ENCODE assay signal across 10 mouse cellular contexts in the genomic region with DNA sequence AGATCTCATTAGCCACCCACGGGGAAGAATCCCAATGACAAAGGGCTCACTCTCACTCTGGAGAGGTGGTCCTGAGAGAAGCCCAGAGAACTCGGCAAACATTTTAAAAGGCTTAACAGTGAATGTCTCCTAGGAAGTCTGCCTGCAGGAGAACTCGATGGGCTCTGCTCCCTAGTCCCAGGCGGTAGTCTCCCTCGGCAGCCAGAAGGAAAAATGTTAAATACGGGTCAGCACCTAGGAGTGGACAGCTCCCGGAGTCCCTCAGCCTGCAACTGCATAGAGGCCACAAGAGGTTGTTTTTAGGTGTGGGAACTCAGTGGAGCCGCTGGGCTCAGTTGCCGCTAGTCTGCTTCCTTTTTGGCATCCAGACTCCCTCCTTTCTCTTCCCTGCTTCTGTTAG. TPM values are rescaled to one million over a fixed set of nuclear protein-coding genes. Genes with fewer than 3 reads are reported as not detected.
DNase-seq lines count a peak whose midpoint lies in the region; ATAC-seq and TF ChIP-seq lines count a peak whose summit lies in the region.
"Had no signal": no experiment of that assay in that cellular context is flagged by ENCODE, and none has a peak within 500 bp of the region (broad histone marks: within the 10 kb centered on the region; RNA-seq: fewer than 3 reads in every experiment).

No protein-coding gene starts in this region.

- intact Hi-C loops in gastrocnemius, postnatal 14 days (cut with DNase I; ENCODE audit: low total_unique reads) = no loop called here

- H3K36me3 ChIP-seq in embryonic facial prominence, embryonic 14.5 days (ENCODE audit: control insufficient read depth, insufficient read depth, low read length) = no peaks in the 10 kb centered on the region
- H3K36me3 ChIP-seq: heart, embryonic 15.5 days had no signal

- peak; percentile 23 for TF ChIP-seq CTCF in layer of hippocampus, adult 2 months (conservative IDR thresholded peaks at IDR 0.05)

- H3K4me3 ChIP-seq in layer of hippocampus, adult 2 months = peak overlapping the region; percentile 15; the same call in 1 of the 2 replicates
- H3K4me3 ChIP-seq in embryonic facial prominence, embryonic 14.5 days (ENCODE audit: low read depth, low read length) = no peak overlapping the region
- H3K4me3 ChIP-seq: heart, embryonic 15.5 days had no signal

- H3K27ac ChIP-seq in layer of hippocampus, adult 2 months = peak overlapping the region; percentile 84
- H3K27ac ChIP-seq in embryonic facial prominence, embryonic 14.5 days (replicated peaks; ENCODE audit: low read depth, low read length) = no peak overlapping the region
- H3K27ac ChIP-seq: heart, embryonic 15.5 days had no signal

- peaks cover 100% of the 10 kb centered on the region for H3K27me3 ChIP-seq in embryonic facial prominence, embryonic 14.5 days (replicated peaks; ENCODE audit: control insufficient read depth, insufficient read depth, low read length)

- no peak for DNase-seq in layer of hippocampus, adult 2 months (ENCODE audit: low spot score in 2 of 2)
- DNase-seq in layer of hippocampus, postnatal 25 days (ENCODE audit: extremely low spot score in 1 of 2, low spot score in 1 of 2) = no peak
- peak; percentile 54 for DNase-seq in adipocyte (ENCODE audit: low spot score)
- peak; percentile 48 for DNase-seq in embryonic facial prominence, embryonic 14.5 days (ENCODE audit: low spot score)
- DNase-seq in yolk sac, embryonic 10.5 days (ENCODE audit: low spot score) = no peak
- no peak for DNase-seq in gastrocnemius, postnatal 14 days
- no peak for DNase-seq in T-cell, adult 2 months (ENCODE audit: low spot score)

- no peaks in the 10 kb centered on the region for H3K9me3 ChIP-seq in embryonic facial prominence, embryonic 14.5 days (ENCODE audit: control insufficient read depth, low read length)
- H3K9me3 ChIP-seq: heart, embryonic 15.5 days had no signal

- ATAC-seq in embryonic facial prominence, embryonic 14.5 days (ENCODE audit: low read depth) = no peak
- peak; percentile 60; the same call in 1 of the 2 replicates for ATAC-seq in megakaryocyte-erythroid progenitor cell, adult 5-6 weeks (replicated peaks; ENCODE audit: low FRiP score, low TSS enrichment, poor library complexity, severe bottlenecking)

- H3K4me2 ChIP-seq in embryonic facial prominence, embryonic 14.5 days (ENCODE audit: low read depth, low read length) = no peak overlapping the region
- H3K4me2 ChIP-seq: heart, embryonic 15.5 days had no signal

- H3K9ac ChIP-seq in embryonic facial prominence, embryonic 14.5 days (ENCODE audit: low read depth, low read length) = no peak overlapping the region
- H3K9ac ChIP-seq: heart, embryonic 15.5 days had no signal

- H3K4me1 ChIP-seq in embryonic facial prominence, embryonic 14.5 days (ENCODE audit: control insufficient read depth, insufficient read depth, low read length) = peaks cover 18% of the 10 kb centered on the region; the same call in 1 of the 2 replicates

- 3% methylated on average over 9 of the region's 9 CpGs for WGBS in embryonic facial prominence, embryonic 14.5 days

RNA-seq across cellular contexts. Expression of a gene that starts 5.5 kb away (rescaled TPM):
- 100 to 1,000 TPM; 163 to 165 TPM for total RNA-seq in layer of hippocampus, adult 2 months (2021)
- total RNA-seq in layer of hippocampus, postnatal 25 days (2021) = 100 to 1,000 TPM; 139 to 148 TPM
- 0.10 TPM in 1 of 2 replicates, not detected in the other for polyA plus RNA-seq in embryonic facial prominence, embryonic 14.5 days (2014; fragmentation: Nextera tagmentation; extraction: Ambion mirVana)
- not detected in 2 replicates for total RNA-seq in megakaryocyte-erythroid progenitor cell, adult 5-6 weeks (2014; fragmentation: Nextera tagmentation)
- not detected in 2 replicates for total RNA-seq in megakaryocyte-erythroid progenitor cell, adult 5-6 weeks (2017)
- total RNA-seq in gastrocnemius, postnatal 14 days (2021) = not detected
- polyA plus RNA-seq: heart, embryonic 15.5 days; stomach, embryonic 16.5 days had no signal

RNA-seq across cellular contexts. Expression of a gene that starts 24.3 kb away (rescaled TPM):
- 10 to 100 TPM; 55.9 to 56.2 TPM for total RNA-seq in layer of hippocampus, adult 2 months (2021)
- 10 to 100 TPM; 45.4 to 49.9 TPM for total RNA-seq in layer of hippocampus, postnatal 25 days (2021)
- 4.1 and 5.1 TPM in 2 replicates for polyA plus RNA-seq in embryonic facial prominence, embryonic 14.5 days (2014; fragmentation: Nextera tagmentation; extraction: Ambion mirVana)
- total RNA-seq in megakaryocyte-erythroid progenitor cell, adult 5-6 weeks (2014; fragmentation: Nextera tagmentation) = not detected in 2 replicates
- total RNA-seq in megakaryocyte-erythroid progenitor cell, adult 5-6 weeks (2017) = not detected in 2 replicates
- under 1 TPM; 0.20 to 0.29 TPM for total RNA-seq in gastrocnemius, postnatal 14 days (2021)

RNA-seq across cellular contexts. Expression of a gene that starts 34.2 kb away (rescaled TPM):
- 10 to 100 TPM; 32.9 to 35.5 TPM for total RNA-seq in layer of hippocampus, adult 2 months (2021)
- 10 to 100 TPM; 31.5 to 34.3 TPM for total RNA-seq in layer of hippocampus, postnatal 25 days (2021)
- 31.0 and 32.8 TPM in 2 replicates for polyA plus RNA-seq in embryonic facial prominence, embryonic 14.5 days (2014; fragmentation: Nextera tagmentation; extraction: Ambion mirVana)
- 11.9 and 28.5 TPM in 2 replicates for total RNA-seq in megakaryocyte-erythroid progenitor cell, adult 5-6 weeks (2014; fragmentation: Nextera tagmentation)
- total RNA-seq in megakaryocyte-erythroid progenitor cell, adult 5-6 weeks (2017) = 10.6 and 18.2 TPM in 2 replicates
- total RNA-seq in gastrocnemius, postnatal 14 days (2021) = 1 to 10 TPM; 7.3 to 9.4 TPM

RNA-seq across cellular contexts. Expression of a gene that starts 59.7 kb away (rescaled TPM):
- total RNA-seq in layer of hippocampus, adult 2 months (2021) = 1 to 10 TPM in 1 of 2 experiments, under 1 TPM in 1; 0.92 to 1.0 TPM
- under 1 TPM; 0.66 to 0.76 TPM for total RNA-seq in layer of hippocampus, postnatal 25 days (2021)
- polyA plus RNA-seq in embryonic facial prominence, embryonic 14.5 days (2014; fragmentation: Nextera tagmentation; extraction: Ambion mirVana) = 22.8 and 27.7 TPM in 2 replicates
- total RNA-seq in megakaryocyte-erythroid progenitor cell, adult 5-6 weeks (2014; fragmentation: Nextera tagmentation) = not detected in 2 replicates
- not detected in 2 replicates for total RNA-seq in megakaryocyte-erythroid progenitor cell, adult 5-6 weeks (2017)
- total RNA-seq in gastrocnemius, postnatal 14 days (2021) = 1,000 to 10,000 TPM in 1 of 2 experiments, 100 to 1,000 TPM in 1; 673 to 1,120 TPM

Comparison
In these comparisons a context has a peak if more than half of its experiments do, and no peak if none do; other contexts are left out.
1. DNase-seq: peak in adipocyte (single experiment) and embryonic facial prominence, embryonic 14.5 days (single experiment); none in layer of hippocampus, adult 2 months (0 of 2), layer of hippocampus, postnatal 25 days (0 of 2), yolk sac, embryonic 10.5 days (single experiment), gastrocnemius, postnatal 14 days (single experiment) and T-cell, adult 2 months (single experiment).
2. RNA of a gene that starts 5.5 kb away (total RNA-seq): 163 to 165 TPM in layer of hippocampus, adult 2 months and 139 to 148 TPM in layer of hippocampus, postnatal 25 days; not detected in gastrocnemius, postnatal 14 days and not detected in megakaryocyte-erythroid progenitor cell, adult 5-6 weeks; every median in the first group is over 100 times any median in the second.
3. RNA of a gene that starts 24.3 kb away (total RNA-seq): 55.9 to 56.2 TPM in layer of hippocampus, adult 2 months and 45.4 to 49.9 TPM in layer of hippocampus, postnatal 25 days; 0.20 to 0.29 TPM in gastrocnemius, postnatal 14 days and not detected in megakaryocyte-erythroid progenitor cell, adult 5-6 weeks; every median in the first group is over 10 times any median in the second.